Mouse (Mus musculus) mature B cell (primary cell): Measurements from ENCODE around the gene Cdc42ep1.
"Not testable (repeated sequence)": the region's sequence is repeated elsewhere in the genome, so short reads cannot be mapped to it uniquely, and the experiment has no call there.

ENCODE experiments used
- in situ Hi-C: fragments of 300-500 bp; cut with MboI; formaldehyde crosslinking; loops from 2 replicates; pipeline ENCODE4 v1.14.3; 2019

Gene Cdc42ep1

GRCm38 (mm10) chr15:78829636-78830035, 12.8 kb upstream of the Cdc42ep1 start:
- in situ Hi-C loops = no loop called here

- in situ Hi-C loops = no loop called here
Observed at GRCm38 (mm10) chr15:78830742-78831719, 11.4 kb upstream of the Cdc42ep1 start.

GRCm38 (mm10) chr15:78831720-78832657, 10.4 kb upstream of the Cdc42ep1 start:
- in situ Hi-C loops = no loop called here

- in situ Hi-C loops = no loop called here
Observed at GRCm38 (mm10) chr15:78832701-78833123, 9.7 kb upstream of the Cdc42ep1 start.

GRCm38 (mm10) chr15:78833582-78833981, 8.8 kb upstream of the Cdc42ep1 start:
- in situ Hi-C loops = no loop called here

- in situ Hi-C loops = no loop called here
Observed at GRCm38 (mm10) chr15:78834233-78835005, 8.0 kb upstream of the Cdc42ep1 start.

- in situ Hi-C loops = no loop called here
Observed at GRCm38 (mm10) chr15:78835200-78836085, 7.0 kb upstream of the Cdc42ep1 start.

- in situ Hi-C loops = no loop called here
Observed at GRCm38 (mm10) chr15:78836086-78836621, 6.3 kb upstream of the Cdc42ep1 start.

GRCm38 (mm10) chr15:78839744-78840143, 2.7 kb upstream of the Cdc42ep1 start:
- in situ Hi-C loops = no loop called here

- in situ Hi-C loops = no loop called here
Observed at GRCm38 (mm10) chr15:78840241-78840640, 2.2 kb upstream of the Cdc42ep1 start.

GRCm38 (mm10) chr15:78840751-78841150, 1.7 kb upstream of the Cdc42ep1 start:
- in situ Hi-C loops = no loop called here

- in situ Hi-C loops = no loop called here
Observed at GRCm38 (mm10) chr15:78841161-78841790, 1.1 kb upstream of the Cdc42ep1 start.

- in situ Hi-C loops = no loop called here
Observed at GRCm38 (mm10) chr15:78843581-78844469, 1.4 kb downstream of the Cdc42ep1 start.

GRCm38 (mm10) chr15:78844791-78845190, 2.4 kb downstream of the Cdc42ep1 start:
- in situ Hi-C loops = no loop called here

- in situ Hi-C loops = no loop called here
Observed at GRCm38 (mm10) chr15:78845321-78845720, 2.9 kb downstream of the Cdc42ep1 start.

GRCm38 (mm10) chr15:78845867-78846266, 3.4 kb downstream of the Cdc42ep1 start:
- in situ Hi-C loops = no loop called here

GRCm38 (mm10) chr15:78846352-78846751, 3.9 kb downstream of the Cdc42ep1 start:
- in situ Hi-C loops = no loop called here

GRCm38 (mm10) chr15:78846805-78847204, 4.4 kb downstream of the Cdc42ep1 start:
- in situ Hi-C loops = not testable (repeated sequence)

GRCm38 (mm10) chr15:78848467-78848866, 6.0 kb downstream of the Cdc42ep1 start:
- in situ Hi-C loops = no loop called here
